Mouse (Mus musculus) mouse trophoblast stem cell (cell line): ENCODE data around the gene Gemin8.

Experiments
- in situ Hi-C, 2 experiments: fragments of 300-500 bp; cut with MseI, MboI; formaldehyde crosslinking; loops; 2 replicates in 1 of 2; 3 replicates in 1 of 2; pipeline ENCODE4 v1.15.1; 2025

The Gemin8 gene

DNA sequence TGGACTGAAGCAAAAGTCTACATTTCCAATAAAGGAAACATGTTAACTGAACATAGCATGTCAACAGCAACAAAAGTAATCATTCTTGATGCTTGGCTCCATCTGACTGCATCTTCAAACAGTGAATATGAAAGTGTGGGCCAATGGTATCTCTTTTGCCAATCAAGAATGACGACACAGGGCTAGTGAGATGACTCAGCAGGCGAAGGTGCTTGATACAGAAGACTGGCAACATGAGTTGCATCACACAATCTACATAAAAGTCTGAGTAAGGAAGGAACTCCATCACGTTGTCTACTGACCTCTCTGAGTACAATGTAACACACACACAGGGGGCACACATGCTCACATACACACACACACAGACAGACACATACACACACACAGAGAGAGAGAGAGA, 59.5 kb downstream of the Gemin8 start:
- in situ Hi-C loops = no loop called here

DNA sequence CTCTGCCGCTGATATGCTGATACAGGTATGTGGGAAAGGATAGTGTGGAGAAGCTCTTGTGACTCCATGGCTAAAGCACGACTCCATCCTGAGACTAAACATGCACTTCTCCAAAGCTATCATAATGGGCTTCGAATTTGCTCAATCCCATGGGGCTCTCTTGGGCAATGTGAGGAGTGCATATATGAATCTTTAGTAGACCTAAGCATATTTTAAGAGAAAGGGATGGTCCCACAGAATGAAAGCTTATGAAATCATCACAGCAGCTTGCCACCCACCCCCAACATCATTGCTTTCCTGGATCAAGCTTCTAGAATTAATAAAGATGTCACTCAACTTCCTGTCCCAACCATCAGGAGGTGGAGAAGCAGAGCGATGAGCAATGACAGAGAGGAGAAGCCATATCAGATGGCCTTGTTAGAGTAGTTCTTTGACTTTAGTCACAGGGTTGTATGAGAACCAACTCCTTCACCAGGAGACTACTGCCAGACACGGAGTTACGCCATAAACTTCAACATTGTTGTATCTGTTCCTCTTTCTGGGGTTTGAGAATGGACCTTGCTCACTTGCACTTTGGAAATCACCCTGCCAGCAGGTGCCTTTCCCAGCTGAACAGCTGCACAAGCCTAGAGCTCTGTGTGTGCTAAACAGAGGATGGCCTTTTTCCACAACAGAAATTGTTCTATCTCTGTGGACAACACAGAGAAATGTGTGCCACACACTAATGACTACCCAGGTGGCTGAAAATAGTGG, 60.4 kb downstream of the Gemin8 start:
- in situ Hi-C loops = no loop called here

- in situ Hi-C loops = no loop called here
These were observed 65.9 kb downstream of the Gemin8 start for GRCm38 (mm10) chrX:166236131-166236530.

- in situ Hi-C loops = no loop called here
These were observed 68.7 kb downstream of the Gemin8 start, which contains the start of gene Gpm6b for GRCm38 (mm10) chrX:166238831-166239460. Gene Gpm6b, plus strand, starts transcription at chrX:166238911.

GRCm38 (mm10) chrX:166239520-166239919, 69.3 kb downstream of the Gemin8 start:
- in situ Hi-C loops = no loop called here
